Mouse (Mus musculus) layer of hippocampus, adult 18-20 months (tissue): Measurements from ENCODE around the gene Cdc42bpa. TPM values are rescaled to one million over a fixed set of nuclear protein-coding genes. Genes with fewer than 3 reads are reported as not detected.

Experiments used
- DNase-seq, 2 experiments: peaks; one replicate each; pipeline ENCODE4 v3.0.0; 2022; ENCODE audit warnings: low spot score in 2 of 2
- total RNA-seq, 2 experiments: library from RNA; stranded (reverse); gene quantifications; 2 replicates each; pipeline ENCODE4 v1.2.3; 2021

Gene Cdc42bpa
- total RNA-seq, 2 experiments from 2014 or later: 226 to 244 TPM

DNA sequence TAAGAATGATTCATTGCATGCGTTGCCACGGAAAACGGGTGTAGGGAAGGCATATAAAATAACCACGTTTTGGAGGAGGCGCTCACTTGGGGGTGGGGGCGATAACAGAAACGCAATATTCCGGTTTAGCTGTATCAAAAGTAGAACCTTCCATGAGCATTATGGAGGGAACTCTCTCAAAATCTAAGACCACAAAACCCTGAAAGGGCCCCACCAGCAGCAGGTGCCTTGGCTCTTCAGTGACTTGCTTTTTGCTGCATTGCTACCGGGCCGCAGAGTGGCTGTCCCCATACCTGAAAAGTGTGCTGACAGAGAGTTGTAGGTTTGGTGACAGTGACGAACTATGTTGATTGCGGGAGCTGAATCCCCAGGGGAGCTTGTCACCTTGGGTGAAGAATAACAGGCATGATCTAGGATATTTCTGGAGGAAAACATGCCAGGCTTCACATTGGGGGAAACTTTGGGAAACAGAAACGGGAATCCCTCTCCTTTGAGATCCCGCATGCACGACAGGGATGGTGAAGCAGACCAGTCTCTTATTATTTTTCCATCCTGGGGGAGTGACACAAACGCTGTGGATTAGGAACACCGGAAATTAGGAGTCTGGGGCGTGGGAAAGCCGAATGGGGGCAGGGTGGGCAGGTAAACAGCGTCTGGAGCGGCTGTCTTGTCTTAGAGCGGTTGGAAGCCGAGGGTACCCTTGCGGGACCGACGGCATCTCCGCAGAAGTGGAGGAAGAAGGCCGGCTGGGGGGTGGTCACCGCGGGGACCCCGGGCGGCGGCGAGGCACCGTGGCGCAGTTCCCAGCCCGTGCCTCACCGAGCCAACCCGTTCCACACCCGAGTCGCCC, 1.2 kb upstream of the Cdc42bpa start:
- DNase-seq: peak in 1 of 2 experiments; percentile 51

- no peak for DNase-seq
Measured at GRCm38 (mm10) chr1:179960543-179960876, 238 bp downstream of the Cdc42bpa start.

DNA sequence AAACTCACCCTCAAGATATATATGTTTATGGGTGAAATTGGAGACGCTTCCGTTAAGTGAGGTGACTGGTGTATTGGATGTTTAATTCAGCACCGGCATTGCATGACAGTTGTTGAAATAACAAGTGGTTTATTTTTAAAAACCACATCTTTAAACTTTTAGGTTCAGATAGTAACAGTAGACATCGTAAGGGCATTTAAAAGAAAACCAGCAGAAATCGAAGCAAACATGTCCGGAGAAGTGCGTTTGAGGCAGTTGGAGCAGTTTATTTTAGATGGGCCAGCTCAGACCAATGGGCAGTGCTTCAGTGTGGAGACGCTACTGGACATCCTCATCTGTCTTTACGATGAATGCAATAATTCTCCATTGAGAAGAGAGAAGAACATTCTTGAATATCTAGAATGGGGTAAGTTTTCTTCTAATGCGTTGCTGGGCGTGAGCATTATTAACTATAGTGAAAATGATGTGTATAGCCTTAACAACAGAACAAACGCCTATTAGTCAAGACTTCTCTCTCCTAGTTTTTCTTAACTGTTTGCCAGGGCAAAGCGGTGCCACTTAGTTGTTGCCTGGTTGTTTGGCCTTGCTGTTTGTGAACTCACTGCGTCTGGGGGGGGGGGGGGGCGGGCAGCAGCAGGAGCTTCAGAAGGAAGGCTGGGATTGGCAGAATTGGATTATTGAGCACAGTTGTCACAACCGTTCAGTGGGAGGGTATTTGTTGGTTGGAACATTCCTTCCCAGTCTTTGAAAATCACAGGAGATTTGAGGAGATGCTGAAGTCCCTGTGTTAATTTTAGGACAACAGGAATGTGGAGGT, 818 bp downstream of the Cdc42bpa start:
- peak; percentile 30 to 61 for DNase-seq

DNA sequence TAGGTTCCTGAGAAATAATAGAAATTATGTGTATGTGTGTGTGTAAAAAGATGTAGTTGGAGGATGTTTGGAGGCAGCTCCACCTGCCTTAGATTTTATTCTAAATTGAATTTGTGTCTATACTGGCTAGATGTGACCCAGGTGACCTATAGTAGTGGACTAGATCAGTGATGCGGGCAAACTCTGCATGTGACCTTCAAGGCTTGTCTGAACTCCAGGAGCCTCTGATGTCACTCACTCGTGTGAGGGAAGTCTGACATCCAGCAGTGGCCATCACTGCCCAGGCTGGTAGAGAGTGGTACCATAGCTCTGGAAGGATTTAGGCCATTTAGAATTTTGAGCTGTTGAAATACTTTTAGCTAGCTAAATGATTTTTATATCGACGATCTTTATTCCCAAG, 1.5 kb downstream of the Cdc42bpa start:
- peak in 1 of 2 experiments; percentile 28 for DNase-seq

- no peak for DNase-seq
Measured at GRCm38 (mm10) chr1:179969776-179970428, 9.6 kb downstream of the Cdc42bpa start.

GRCm38 (mm10) chr1:179975021-179975420, 14.7 kb downstream of the Cdc42bpa start:
- DNase-seq: no peak

DNA sequence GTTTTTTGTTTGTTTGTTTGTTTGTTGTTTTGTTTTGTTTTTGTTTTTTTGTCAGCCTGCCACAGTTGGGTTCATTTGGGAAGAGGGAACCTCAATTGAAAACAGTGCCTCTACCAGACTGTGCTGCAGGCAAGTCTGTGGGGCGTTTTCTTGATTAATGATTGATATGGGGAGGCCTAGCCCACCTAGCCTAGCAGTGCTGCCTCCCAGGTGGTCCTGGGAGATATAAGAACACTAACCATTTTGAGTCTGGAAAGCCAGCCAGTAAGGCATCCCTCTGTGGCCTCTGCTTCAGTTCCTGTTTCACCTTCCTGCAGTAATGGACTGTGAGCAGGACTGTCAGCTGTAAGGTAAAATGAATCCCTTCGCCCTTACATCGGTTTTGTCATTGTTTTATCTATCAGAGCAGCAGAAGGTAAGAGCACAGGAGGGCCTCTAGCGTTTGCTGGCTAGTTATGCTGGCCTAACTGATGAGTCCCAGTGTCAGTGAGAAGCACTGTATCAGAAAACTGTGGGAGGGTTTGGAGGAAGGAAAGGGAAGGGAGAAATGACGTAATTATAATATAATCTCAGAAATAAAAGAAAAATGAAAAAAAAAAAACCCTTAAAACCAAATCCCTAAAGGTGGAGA, 15.5 kb downstream of the Cdc42bpa start:
- no peak for DNase-seq

- no peak for DNase-seq
Measured at GRCm38 (mm10) chr1:179977437-179977836, 17.2 kb downstream of the Cdc42bpa start.

- DNase-seq: no peak
Measured at GRCm38 (mm10) chr1:179978742-179979141, 18.5 kb downstream of the Cdc42bpa start.

DNA sequence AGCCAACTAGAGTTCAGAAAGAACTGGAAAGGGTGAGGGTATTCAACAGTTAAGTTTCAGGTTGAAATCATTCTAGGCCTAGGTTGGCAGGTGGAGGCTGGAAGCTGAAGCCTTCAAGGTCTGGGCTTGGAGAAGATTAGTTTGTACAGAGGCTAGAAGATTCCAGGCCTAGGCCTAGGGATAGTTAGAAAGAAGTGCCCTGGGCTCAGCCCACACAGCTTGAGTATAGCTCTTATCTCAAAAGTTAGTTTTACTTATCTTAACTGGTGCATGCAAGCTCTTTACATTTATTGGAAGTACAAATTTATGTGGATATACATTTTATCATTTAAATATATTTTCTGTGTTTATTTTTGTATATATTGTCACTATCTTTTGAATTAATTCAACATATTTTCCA, 21.4 kb downstream of the Cdc42bpa start:
- DNase-seq: no peak

- DNase-seq: no peak
Measured at GRCm38 (mm10) chr1:179982183-179982582, 21.9 kb downstream of the Cdc42bpa start.

GRCm38 (mm10) chr1:179982933-179983332, 22.7 kb downstream of the Cdc42bpa start:
- DNase-seq: no peak

DNA sequence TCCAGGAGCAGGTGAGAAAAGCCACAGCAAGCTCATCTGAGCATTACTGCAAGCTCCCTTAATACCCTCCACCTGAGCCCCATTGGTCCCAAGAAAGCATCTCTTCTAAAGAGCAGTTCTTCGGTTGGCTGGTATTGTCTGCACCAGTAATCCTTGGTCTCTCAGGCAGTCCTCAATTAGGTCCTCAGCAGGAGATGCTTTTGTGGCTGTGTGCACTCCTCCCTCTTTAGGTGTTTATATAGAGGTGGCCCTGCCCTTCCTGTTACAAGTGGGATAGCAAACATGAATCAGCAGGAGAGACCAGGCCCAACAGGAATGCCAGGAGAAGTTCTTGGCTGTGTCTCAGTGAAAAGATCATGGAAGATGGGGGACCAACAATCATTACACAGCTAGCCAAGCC, 23.9 kb downstream of the Cdc42bpa start:
- no peak for DNase-seq

DNA sequence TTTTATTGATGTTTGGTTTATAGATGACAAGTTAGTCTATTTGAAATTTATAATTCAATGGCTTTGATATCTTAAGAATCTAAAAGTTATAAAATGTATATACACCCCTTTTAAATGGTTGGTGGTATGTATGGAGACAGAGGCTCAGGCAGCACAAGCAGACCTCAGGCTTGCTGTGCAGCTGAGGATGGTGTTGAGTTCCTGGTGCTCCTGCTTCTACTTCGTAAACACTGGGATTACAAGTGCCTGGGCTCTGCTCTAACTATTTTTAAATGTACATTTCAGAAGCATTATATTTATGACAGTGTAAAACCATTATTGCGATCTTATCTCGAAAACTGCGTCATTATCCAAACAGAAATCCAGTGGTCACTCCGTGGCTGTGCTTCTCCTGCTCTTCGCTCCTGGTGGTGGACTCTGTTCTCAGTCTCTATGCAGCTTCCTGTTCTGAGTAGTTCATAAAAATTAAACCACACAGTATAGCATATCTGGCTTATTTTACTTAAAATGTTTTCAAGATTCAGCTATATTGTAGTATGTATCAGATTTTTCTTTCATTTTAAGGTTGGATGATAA, 31.5 kb downstream of the Cdc42bpa start:
- no peak for DNase-seq

GRCm38 (mm10) chr1:179992255-179992654, 32.0 kb downstream of the Cdc42bpa start:
- DNase-seq: no peak

DNA sequence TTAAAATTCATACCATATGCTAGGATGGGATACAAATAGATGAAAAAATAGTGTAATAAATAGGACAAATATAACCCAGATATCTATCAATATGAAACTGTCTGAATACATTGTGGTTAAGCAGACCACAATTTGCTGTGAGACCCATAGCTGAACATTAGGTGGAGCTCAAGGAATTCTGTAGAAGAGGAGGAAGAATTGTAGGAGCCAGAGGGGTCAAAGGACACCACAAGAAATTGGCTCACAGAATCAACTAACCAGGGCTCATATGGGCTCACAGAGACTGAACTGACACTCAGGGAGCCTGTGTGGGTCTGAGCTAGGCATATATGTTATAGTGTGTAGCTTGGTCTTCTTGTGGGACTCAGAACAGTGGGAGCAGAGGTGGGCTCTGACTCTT, 47.8 kb downstream of the Cdc42bpa start:
- DNase-seq: no peak

DNA sequence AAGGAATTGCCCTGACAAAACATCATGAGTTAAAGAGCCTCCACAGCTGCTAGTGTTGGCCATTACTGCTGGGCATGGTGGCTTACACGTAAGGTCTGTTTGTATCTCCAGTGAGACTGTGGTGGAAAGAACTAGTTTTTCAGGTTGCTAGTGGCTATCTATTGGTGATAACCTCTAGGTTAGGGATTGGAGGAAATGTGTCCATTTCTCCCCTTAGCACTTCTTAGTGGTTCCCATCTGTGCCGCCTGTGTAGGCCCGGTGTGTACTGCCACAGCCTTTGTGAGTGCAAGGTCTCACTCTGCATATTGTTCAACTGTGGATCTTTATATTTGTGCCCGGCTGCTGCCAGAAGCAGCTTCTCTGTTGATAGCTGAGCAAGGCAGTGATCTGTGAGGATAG, 53.2 kb downstream of the Cdc42bpa start:
- DNase-seq: no peak

DNA sequence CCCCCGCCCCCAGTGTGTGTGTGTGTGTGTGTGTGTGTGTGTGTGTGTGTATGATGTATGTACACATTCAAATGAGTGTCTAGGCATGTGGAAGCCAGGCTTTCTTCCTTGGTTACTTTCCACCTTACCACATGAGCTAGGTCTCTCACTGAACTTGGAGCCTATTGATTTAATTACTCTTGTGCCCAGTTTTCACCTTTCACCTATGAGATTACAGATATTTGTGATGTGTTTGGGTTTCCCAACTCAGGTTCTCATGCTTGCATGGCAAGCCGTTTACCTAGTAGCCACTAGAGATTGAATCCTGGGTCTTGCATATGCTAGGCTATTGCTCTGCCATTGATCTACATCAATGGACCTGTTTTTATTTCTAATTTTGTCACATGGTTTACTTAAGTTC, 57.9 kb downstream of the Cdc42bpa start:
- DNase-seq: no peak

DNA sequence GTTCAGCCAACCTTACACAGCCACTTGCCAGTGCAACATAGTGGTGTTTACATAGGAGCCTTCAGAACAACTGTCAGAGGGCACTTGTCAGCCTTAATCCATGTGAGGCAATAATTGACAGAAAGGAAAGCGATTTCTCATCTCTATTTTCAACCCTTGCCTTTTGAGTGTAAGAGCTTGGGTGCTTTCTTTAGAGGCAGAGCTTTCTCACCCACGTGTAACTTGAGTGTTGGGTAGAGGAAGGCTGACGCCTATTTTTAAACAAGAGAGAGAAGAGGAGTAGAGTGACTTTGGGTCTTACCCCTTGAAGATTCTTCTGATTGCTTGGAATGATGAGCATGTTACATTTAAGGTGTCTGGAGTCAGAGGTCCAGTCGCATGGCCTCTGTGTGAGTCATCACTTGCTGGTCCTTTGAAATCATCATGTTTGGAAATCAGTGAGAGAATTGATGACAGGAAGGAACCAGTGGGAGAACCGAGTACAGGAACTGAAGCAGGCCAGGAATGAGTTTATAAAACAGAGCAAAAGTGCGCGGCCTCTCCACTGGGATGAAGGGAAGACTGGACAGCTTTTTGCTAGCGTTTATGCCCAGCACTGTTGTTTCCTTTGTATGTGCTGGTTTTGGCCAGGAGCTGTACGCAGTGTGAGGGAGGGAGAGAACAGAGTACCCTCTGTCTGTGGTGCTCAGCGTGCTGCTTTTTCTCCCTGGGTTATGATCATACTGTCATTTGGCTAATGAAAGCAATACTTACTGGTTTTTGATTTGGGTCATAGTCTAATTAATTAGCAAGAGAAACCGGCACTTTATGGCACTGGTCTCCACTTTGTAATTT, 61.4 kb downstream of the Cdc42bpa start:
- no peak for DNase-seq

DNA sequence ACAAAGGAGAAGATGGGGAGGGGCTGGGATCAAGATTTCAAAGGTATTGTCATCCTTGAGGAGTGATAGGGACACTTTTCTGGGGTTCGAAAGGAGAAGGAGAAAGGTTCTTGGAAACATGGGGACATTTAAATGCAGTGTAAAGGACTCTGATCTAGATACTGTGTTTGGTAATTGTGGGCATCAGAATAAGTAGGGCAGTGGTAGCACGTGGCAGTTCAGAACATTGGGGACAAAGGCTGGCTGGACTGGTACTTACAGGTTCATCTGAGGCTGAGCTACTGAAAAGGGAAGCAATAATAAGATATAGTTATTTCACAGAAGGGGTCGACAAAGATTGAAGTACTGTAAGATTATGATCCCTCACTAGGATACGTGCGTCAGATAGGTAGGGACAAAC, 63.2 kb downstream of the Cdc42bpa start:
- no peak for DNase-seq
